Mouse (Mus musculus): ENCODE data around the gene Rapgef4.

DNA sequence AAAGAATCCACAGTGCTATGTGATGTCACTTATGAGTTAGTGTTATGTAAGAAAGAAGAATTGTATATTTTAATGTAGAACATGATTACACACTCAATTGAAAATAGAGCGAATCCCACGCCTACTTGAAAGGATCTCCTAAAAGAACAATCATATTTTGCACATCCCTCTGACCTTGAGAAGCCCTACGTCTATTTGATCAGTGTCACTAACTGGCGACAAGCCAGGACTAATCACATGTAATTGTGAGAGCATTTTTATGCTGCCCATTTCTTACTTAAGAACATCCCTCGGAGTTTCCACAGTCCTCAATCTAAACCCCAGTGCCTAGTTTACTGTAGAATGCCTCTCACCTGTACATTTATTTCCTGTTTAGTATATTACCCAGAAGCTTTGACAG lies 177.0 kb downstream of the Rapgef4 start:
- TF ChIP-seq CTCF (IDR thresholded peaks at IDR 0.05; ENCODE audit: low read depth, low read length) (no peak), TAL1 (conservative IDR thresholded peaks at IDR 0.05; ENCODE audit: low read depth, low read length) (no peak), GATA1 (IDR thresholded peaks at IDR 0.05; ENCODE audit: borderline replicate concordance, low read length) (no peak)
